Mouse (Mus musculus): ENCODE measurements around the gene Tmem169. TPM values are rescaled to one million over a fixed set of nuclear protein-coding genes. Genes with fewer than 3 reads are reported as not detected.

The Tmem169 gene
- polyA plus RNA-seq, 1 experiment from 2014 or later: 3.4 TPM

DNA sequence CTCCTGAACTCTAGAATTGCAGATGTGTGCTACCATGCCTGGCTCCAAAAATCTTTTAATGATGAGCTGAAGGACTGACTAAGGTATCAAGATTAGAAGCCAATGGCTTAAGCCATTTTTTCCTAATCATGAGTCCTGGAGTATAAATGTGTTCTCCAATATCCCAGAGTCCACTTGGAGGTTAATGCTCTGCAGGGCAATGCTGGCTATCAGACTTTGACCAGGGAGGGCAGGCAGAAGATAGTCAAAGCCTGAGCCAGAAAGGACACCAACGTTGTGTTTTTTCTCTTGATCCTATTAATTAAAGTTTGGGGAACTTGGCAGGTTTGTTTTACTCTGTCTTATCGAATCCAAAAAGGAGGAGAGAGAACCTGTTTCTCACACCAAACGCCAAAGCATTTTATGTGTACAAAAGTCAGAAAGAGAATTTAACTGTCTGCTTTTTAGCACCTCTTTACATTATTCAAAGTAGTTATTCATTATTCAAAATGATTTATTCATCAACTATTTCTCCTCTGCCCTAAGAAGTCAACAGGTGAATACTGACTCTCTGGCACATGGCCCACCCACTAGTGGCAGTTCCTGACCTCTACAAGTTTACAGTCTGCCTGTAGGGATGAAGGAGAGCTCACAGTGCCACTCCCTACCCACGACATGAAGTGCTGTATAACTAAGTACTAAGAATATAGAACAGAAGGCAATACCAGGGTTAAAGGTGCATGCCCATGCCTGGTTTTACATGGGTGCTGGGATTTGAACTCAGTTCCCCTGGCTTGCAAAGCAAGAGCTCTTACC is 9.9 kb downstream of the Tmem169 start:
- WGBS: 66% methylated on average over 4 of the region's 4 CpGs
- H3K36me3 ChIP-seq (ENCODE audit: control insufficient read depth, insufficient read depth): no peaks in the 10 kb centered on the region
- no peaks in the 10 kb centered on the region for H3K4me1 ChIP-seq (ENCODE audit: control insufficient read depth, insufficient read depth, low read length)
- H3K4me2 ChIP-seq (ENCODE audit: low read depth, low read length): no peak overlapping the region
- H3K27me3 ChIP-seq (ENCODE audit: control insufficient read depth, insufficient read depth, low read length): no peaks in the 10 kb centered on the region
- ATAC-seq (replicated peaks; ENCODE audit: extremely low read depth, insufficient read depth, low FRiP score): no peak
- H3K9me3 ChIP-seq (replicated peaks; ENCODE audit: control insufficient read depth, low read length): no peaks in the 10 kb centered on the region
- no peak overlapping the region for H3K4me3 ChIP-seq (ENCODE audit: low read length)
- no peak overlapping the region for H3K27ac ChIP-seq (ENCODE audit: low read length)
- no peak overlapping the region for H3K9ac ChIP-seq (ENCODE audit: low read length)

- 68% methylated on average over 8 of the region's 8 CpGs for WGBS
- ATAC-seq (replicated peaks; ENCODE audit: extremely low read depth, insufficient read depth, low FRiP score): no peak
- Histone ChIP-seq H3K9ac (ENCODE audit: low read length) (no peak overlapping the region), H3K36me3 (ENCODE audit: control insufficient read depth, insufficient read depth) (no peaks in the 10 kb centered on the region), H3K27me3 (ENCODE audit: control insufficient read depth, insufficient read depth, low read length) (no peaks in the 10 kb centered on the region), H3K4me3 (ENCODE audit: low read length) (no peak overlapping the region), H3K4me2 (ENCODE audit: low read depth, low read length) (no peak overlapping the region), H3K4me1 (ENCODE audit: control insufficient read depth, insufficient read depth, low read length) (no peaks in the 10 kb centered on the region), H3K9me3 (replicated peaks; ENCODE audit: control insufficient read depth, low read length) (no peaks in the 10 kb centered on the region), H3K27ac (ENCODE audit: low read length) (no peak overlapping the region)
Measured at GRCm38 (mm10) chr1:72295746-72296145, 11.6 kb downstream of the Tmem169 start.

DNA sequence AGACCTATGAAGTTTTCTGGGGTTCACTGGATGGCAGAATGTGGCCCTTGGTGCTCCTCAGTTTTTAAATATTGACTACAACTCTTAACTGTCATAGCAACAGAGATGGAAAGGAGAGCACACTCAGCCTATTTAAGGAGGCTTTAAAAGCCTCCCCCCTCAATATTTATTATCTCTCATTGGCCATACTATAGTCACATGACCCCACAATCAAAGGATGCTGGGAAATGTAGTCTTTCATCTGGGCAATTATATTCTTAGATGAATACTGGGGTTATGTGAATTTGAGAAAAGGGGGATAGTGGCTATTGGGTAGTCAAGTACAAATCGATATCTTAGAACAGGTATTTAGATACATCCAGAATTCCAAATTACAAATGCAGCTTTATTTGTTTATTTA is 17.7 kb downstream of the Tmem169 start:
- Histone ChIP-seq H3K9ac (ENCODE audit: low read length) (no peak overlapping the region), H3K27me3 (ENCODE audit: control insufficient read depth, insufficient read depth, low read length) (no peaks in the 10 kb centered on the region), H3K36me3 (ENCODE audit: control insufficient read depth, insufficient read depth) (no peaks in the 10 kb centered on the region), H3K4me1 (ENCODE audit: control insufficient read depth, insufficient read depth, low read length) (no peaks in the 10 kb centered on the region; the same call in 1 of the 2 replicates), H3K9me3 (replicated peaks; ENCODE audit: control insufficient read depth, low read length) (no peaks in the 10 kb centered on the region), H3K27ac (ENCODE audit: low read length) (no peak overlapping the region), H3K4me3 (ENCODE audit: low read length) (no peak overlapping the region), H3K4me2 (ENCODE audit: low read depth, low read length) (no peak overlapping the region)
- ATAC-seq (replicated peaks; ENCODE audit: extremely low read depth, insufficient read depth, low FRiP score): no peak
- 66% methylated on average over 1 of the region's 1 CpGs for WGBS

DNA sequence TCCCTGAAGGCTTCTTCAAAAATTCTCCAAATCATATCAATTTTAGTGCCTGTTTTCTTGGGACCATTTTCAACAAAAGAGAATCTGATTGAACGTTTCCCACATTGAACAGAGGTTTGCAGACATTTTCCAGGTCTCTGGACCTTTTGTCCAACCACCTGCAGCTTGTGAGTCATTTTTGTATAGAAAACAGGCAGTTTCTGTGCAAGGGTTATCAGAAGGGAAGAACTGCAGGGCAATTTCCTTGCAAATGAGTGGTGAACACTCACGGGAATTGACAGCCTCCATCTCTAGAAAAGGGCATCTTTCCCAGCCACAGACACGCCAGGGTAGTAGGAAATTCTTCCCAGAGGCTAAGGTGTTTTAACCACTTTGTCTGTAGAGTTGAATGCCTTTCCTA is 22.1 kb downstream of the Tmem169 start:
- Histone ChIP-seq H3K9me3 (replicated peaks; ENCODE audit: control insufficient read depth, low read length) (no peaks in the 10 kb centered on the region), H3K27me3 (ENCODE audit: control insufficient read depth, insufficient read depth, low read length) (no peaks in the 10 kb centered on the region), H3K36me3 (ENCODE audit: control insufficient read depth, insufficient read depth) (no peaks in the 10 kb centered on the region), H3K4me2 (ENCODE audit: low read depth, low read length) (peak overlapping the region; percentile 65), H3K27ac (ENCODE audit: low read length) (no peak overlapping the region), H3K4me3 (ENCODE audit: low read length) (peak overlapping the region; percentile 74; the same call in 1 of the 2 replicates), H3K9ac (ENCODE audit: low read length) (no peak overlapping the region), H3K4me1 (ENCODE audit: control insufficient read depth, insufficient read depth, low read length) (no peaks in the 10 kb centered on the region; the same call in 1 of the 2 replicates)
- no peak for ATAC-seq (replicated peaks; ENCODE audit: extremely low read depth, insufficient read depth, low FRiP score)
- WGBS: 54% methylated on average over 3 of the region's 3 CpGs

- Histone ChIP-seq H3K4me3 (ENCODE audit: low read length) (peak overlapping the region; percentile 74), H3K9ac (ENCODE audit: low read length) (peak overlapping the region; percentile 80), H3K36me3 (ENCODE audit: control insufficient read depth, insufficient read depth) (no peaks in the 10 kb centered on the region), H3K27me3 (ENCODE audit: control insufficient read depth, insufficient read depth, low read length) (no peaks in the 10 kb centered on the region), H3K27ac (ENCODE audit: low read length) (peak overlapping the region; percentile 92), H3K9me3 (replicated peaks; ENCODE audit: control insufficient read depth, low read length) (no peaks in the 10 kb centered on the region), H3K4me2 (ENCODE audit: low read depth, low read length) (peak overlapping the region; percentile 65), H3K4me1 (ENCODE audit: control insufficient read depth, insufficient read depth, low read length) (no peaks in the 10 kb centered on the region; the same call in 1 of the 2 replicates)
- ATAC-seq (replicated peaks; ENCODE audit: extremely low read depth, insufficient read depth, low FRiP score): peak; percentile 80
- 3% methylated on average over 11 of the region's 11 CpGs for WGBS
Measured at GRCm38 (mm10) chr1:72306679-72307181, 22.6 kb downstream of the Tmem169 start.

GRCm38 (mm10) chr1:72307317-72307798 is 23.2 kb downstream of the Tmem169 start, which contains the start of gene Xrcc5:
Gene Xrcc5, plus strand, starts transcription at chr1:72307421.
- peak within 1 kb of the TSS; percentile 92 for H3K27ac ChIP-seq (ENCODE audit: low read length)
- under 1% methylated on average over 21 of the region's 21 CpGs for WGBS

GRCm38 (mm10) chr1:72308919-72309318 is 24.8 kb downstream of the Tmem169 start:
- Histone ChIP-seq H3K9ac (ENCODE audit: low read length) (no peak overlapping the region), H3K4me2 (ENCODE audit: low read depth, low read length) (no peak overlapping the region), H3K4me1 (ENCODE audit: control insufficient read depth, insufficient read depth, low read length) (no peaks in the 10 kb centered on the region; the same call in 1 of the 2 replicates), H3K4me3 (ENCODE audit: low read length) (no peak overlapping the region), H3K27me3 (ENCODE audit: control insufficient read depth, insufficient read depth, low read length) (no peaks in the 10 kb centered on the region), H3K36me3 (ENCODE audit: control insufficient read depth, insufficient read depth) (no peaks in the 10 kb centered on the region), H3K9me3 (replicated peaks; ENCODE audit: control insufficient read depth, low read length) (no peaks in the 10 kb centered on the region), H3K27ac (ENCODE audit: low read length) (no peak overlapping the region)
- ATAC-seq (replicated peaks; ENCODE audit: extremely low read depth, insufficient read depth, low FRiP score): no peak
- WGBS: 71% methylated on average over 4 of the region's 4 CpGs

More at GRCm38 (mm10) chr1:72307317-72307798, 23.2 kb downstream of the Tmem169 start, which contains the start of gene Xrcc5:
- H3K4me1 ChIP-seq (ENCODE audit: control insufficient read depth, insufficient read depth, low read length): no peaks in the 10 kb centered on the region; the same call in 1 of the 2 replicates
- no peaks in the 10 kb centered on the region for H3K27me3 ChIP-seq (ENCODE audit: control insufficient read depth, insufficient read depth, low read length)
- H3K4me3 ChIP-seq (ENCODE audit: low read length): peak within 1 kb of the TSS; percentile 74
- H3K4me2 ChIP-seq (ENCODE audit: low read depth, low read length): peak within 1 kb of the TSS; percentile 65
- no peaks in the 10 kb centered on the region for H3K9me3 ChIP-seq (replicated peaks; ENCODE audit: control insufficient read depth, low read length)
- no peaks in the 10 kb centered on the region for H3K36me3 ChIP-seq (ENCODE audit: control insufficient read depth, insufficient read depth)
- ATAC-seq (replicated peaks; ENCODE audit: extremely low read depth, insufficient read depth, low FRiP score): peak; percentile 94
- peak within 1 kb of the TSS; percentile 80 for H3K9ac ChIP-seq (ENCODE audit: low read length)

DNA sequence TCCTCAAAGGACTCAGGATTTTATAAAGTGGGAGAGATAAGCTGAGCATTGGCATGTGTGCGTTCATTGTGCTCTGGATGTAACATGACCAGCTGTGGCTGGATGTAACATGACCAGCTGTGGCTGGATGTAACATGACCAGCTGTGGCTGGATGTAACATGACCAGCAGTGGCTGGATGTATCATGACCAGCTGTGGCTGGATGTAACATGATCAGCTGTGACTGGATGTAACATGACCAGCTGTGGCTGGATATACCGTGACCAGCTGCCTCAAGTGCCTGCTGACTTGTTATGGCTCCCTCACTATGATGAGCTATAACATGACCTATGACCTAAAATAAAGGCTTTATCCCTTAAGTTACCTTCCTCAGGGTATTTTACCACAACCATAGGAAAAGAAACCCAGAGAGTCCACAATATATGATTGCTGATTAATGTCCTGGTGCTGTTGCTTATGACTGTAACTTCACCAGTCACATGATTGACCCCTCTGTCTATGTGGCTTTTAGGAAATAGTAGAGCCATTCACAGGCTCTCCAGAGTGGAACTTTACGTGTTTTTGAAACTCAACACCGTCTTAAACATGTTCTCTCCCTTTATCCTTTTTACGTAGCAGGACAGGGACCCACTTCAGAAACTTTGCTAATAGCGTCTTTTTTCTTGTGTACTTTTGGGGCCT is 25.7 kb downstream of the Tmem169 start:
- Histone ChIP-seq H3K4me3 (ENCODE audit: low read length) (no peak overlapping the region), H3K4me1 (ENCODE audit: control insufficient read depth, insufficient read depth, low read length) (no peaks in the 10 kb centered on the region; the same call in 1 of the 2 replicates), H3K27me3 (ENCODE audit: control insufficient read depth, insufficient read depth, low read length) (no peaks in the 10 kb centered on the region), H3K27ac (ENCODE audit: low read length) (no peak overlapping the region), H3K9me3 (replicated peaks; ENCODE audit: control insufficient read depth, low read length) (no peaks in the 10 kb centered on the region), H3K36me3 (ENCODE audit: control insufficient read depth, insufficient read depth) (no peaks in the 10 kb centered on the region), H3K9ac (ENCODE audit: low read length) (no peak overlapping the region), H3K4me2 (ENCODE audit: low read depth, low read length) (no peak overlapping the region)
- WGBS: 70% methylated on average over 6 of the region's 6 CpGs
- no peak for ATAC-seq (replicated peaks; ENCODE audit: extremely low read depth, insufficient read depth, low FRiP score)
